ENCODE assay signal across 34 mouse cellular contexts in genomic region chr8:45093599-45093998, GRCm38 (mm10). TPM values are rescaled to one million over a fixed set of nuclear protein-coding genes. Genes with fewer than 3 reads are reported as not detected.
"Had no signal": no experiment of that assay in that cellular context is flagged by ENCODE, and none has a peak within 500 bp of the region (broad histone marks: within the 10 kb centered on the region; RNA-seq: fewer than 3 reads in every experiment).

No protein-coding gene starts in this region.

- H3K27me3 ChIP-seq: limb, embryonic 12.5 days; limb, embryonic 13.5 days; limb, embryonic 15.5 days; liver, embryonic 12.5 days; liver, embryonic 13.5 days; liver, embryonic 15.5 days; lung, embryonic 15.5 days; megakaryocyte, embryonic 14.5 days; midbrain, embryonic 12.5 days; midbrain, embryonic 13.5 days; midbrain, embryonic 15.5 days had no signal

- H3K9ac ChIP-seq: limb, embryonic 12.5 days; limb, embryonic 13.5 days; limb, embryonic 15.5 days; liver, embryonic 12.5 days; liver, embryonic 13.5 days; liver, embryonic 14.5 days; liver, embryonic 15.5 days; liver, postnatal 0 days; lung, embryonic 14.5 days; lung, embryonic 15.5 days; midbrain, embryonic 12.5 days; midbrain, embryonic 13.5 days; midbrain, embryonic 15.5 days had no signal

- H3K27ac ChIP-seq: limb, embryonic 10.5 days; limb, embryonic 12.5 days; limb, embryonic 13.5 days; limb, embryonic 15.5 days; liver, embryonic 12.5 days; liver, embryonic 13.5 days; liver, embryonic 14.5 days; liver, embryonic 15.5 days; lung, embryonic 15.5 days; macrophage; midbrain, embryonic 10.5 days; midbrain, embryonic 12.5 days; midbrain, embryonic 13.5 days; midbrain, embryonic 15.5 days had no signal

- DNase-seq: left cerebral cortex, postnatal 4 days; liver; liver, embryonic 13.5 days; liver, postnatal 0 days; lung, adult 18-20 months; lung, adult 2 months; lung, embryonic 14.5 days; lung, postnatal 10 days; lung, postnatal 14 days; lung, postnatal 36 days; lung, postnatal 4 days; midbrain, embryonic 14.5 days had no signal

- H3K9me3 ChIP-seq: limb, embryonic 10.5 days; limb, embryonic 12.5 days; limb, embryonic 13.5 days; limb, embryonic 15.5 days; liver, embryonic 12.5 days; liver, embryonic 13.5 days; liver, embryonic 15.5 days; lung, embryonic 15.5 days; midbrain, embryonic 10.5 days; midbrain, embryonic 12.5 days; midbrain, embryonic 13.5 days; midbrain, embryonic 15.5 days had no signal

- ATAC-seq: liver, embryonic 12.5 days; liver, postnatal 0 days; lung, postnatal 0 days; midbrain, embryonic 13.5 days; midbrain, embryonic 15.5 days; midbrain, embryonic 16.5 days had no signal

- H3K4me1 ChIP-seq: limb, embryonic 10.5 days; limb, embryonic 12.5 days; limb, embryonic 13.5 days; limb, embryonic 15.5 days; liver, embryonic 12.5 days; liver, embryonic 13.5 days; liver, embryonic 15.5 days; lung, embryonic 15.5 days; megakaryocyte, embryonic 14.5 days; midbrain, embryonic 10.5 days; midbrain, embryonic 12.5 days; midbrain, embryonic 13.5 days; midbrain, embryonic 15.5 days had no signal

- H3K36me3 ChIP-seq: limb, embryonic 10.5 days; limb, embryonic 12.5 days; limb, embryonic 13.5 days; limb, embryonic 15.5 days; liver, embryonic 12.5 days; liver, embryonic 13.5 days; liver, embryonic 15.5 days; lung, embryonic 15.5 days; midbrain, embryonic 10.5 days; midbrain, embryonic 12.5 days; midbrain, embryonic 13.5 days; midbrain, embryonic 15.5 days had no signal

- H3K4me2 ChIP-seq: limb, embryonic 12.5 days; limb, embryonic 13.5 days; limb, embryonic 15.5 days; liver, embryonic 11.5 days; liver, embryonic 12.5 days; liver, embryonic 13.5 days; liver, embryonic 15.5 days; lung, embryonic 14.5 days; lung, embryonic 15.5 days; midbrain, embryonic 11.5 days; midbrain, embryonic 12.5 days; midbrain, embryonic 13.5 days; midbrain, embryonic 15.5 days had no signal

- H3K4me3 ChIP-seq: limb, embryonic 10.5 days; limb, embryonic 12.5 days; limb, embryonic 13.5 days; limb, embryonic 15.5 days; liver, embryonic 12.5 days; liver, embryonic 13.5 days; liver, embryonic 15.5 days; lung, embryonic 15.5 days; megakaryocyte, embryonic 14.5 days; midbrain, embryonic 10.5 days; midbrain, embryonic 12.5 days; midbrain, embryonic 13.5 days; midbrain, embryonic 15.5 days; myocyte had no signal

RNA-seq across cellular contexts. Expression of gene Mtnr1a, which starts 24.7 kb away (rescaled TPM):
- polyA plus RNA-seq: limb, embryonic 11.5 days; limb, embryonic 12.5 days; liver, embryonic 11.5 days; liver, embryonic 12.5 days; liver, embryonic 13.5 days; liver, embryonic 15.5 days; liver, embryonic 16.5 days; lung, adult 2 months; lung, embryonic 16.5 days; lung, postnatal 0 days; macrophage; myocyte had no signal
